Mouse (Mus musculus): ENCODE data around the gene Abcc4. TPM values are rescaled to one million over a fixed set of nuclear protein-coding genes. Genes with fewer than 3 reads are reported as not detected.

Abcc4 gene
- polyA plus RNA-seq, 1 experiment: 14.0 TPM

- no peak for DNase-seq (ENCODE audit: low read depth)
Observed at GRCm38 (mm10) chr14:118434842-118435241, 271.2 kb downstream of the Abcc4 start.

GRCm38 (mm10) chr14:118433848-118434247 lies 272.2 kb downstream of the Abcc4 start:
- DNase-seq (ENCODE audit: low read depth): no peak

Other genes with a start within 250 kb of the Abcc4 start
- 36.5 and 40.1 TPM in 2 replicates for gene Cldn10, start 81.7 kb upstream of the Abcc4 start, polyA plus RNA-seq (2012; rRNA removed)
- 4.8 and 5.8 TPM in 2 replicates for gene Dzip1, start 219.2 kb upstream of the Abcc4 start, polyA plus RNA-seq (2012; rRNA removed)
- gene Dnajc3, start 231.8 kb upstream of the Abcc4 start, polyA plus RNA-seq (2012; rRNA removed): 40.8 and 52.8 TPM in 2 replicates